Mouse (Mus musculus) liver, adult 2 months (tissue): ENCODE data around the gene Fgfbp3. TPM values are rescaled to one million over a fixed set of nuclear protein-coding genes. Genes with fewer than 3 reads are reported as not detected.
"Not testable (repeated sequence)": the region's sequence is repeated elsewhere in the genome, so short reads cannot be mapped to it uniquely, and the experiment has no call there.

Source experiments
- DNase-seq: peaks from one replicate; pipeline ENCODE4 v3.0.0-alpha.2; 2011; ENCODE audit warnings: low read depth, low spot score; ENCODE audit errors: extremely low read depth
- H3K27ac ChIP-seq: fragments of 200-500 bp; replicated peaks from 2 replicates; pipeline ENCODE4 v1.5.1; 2012; ENCODE audit warnings: low read depth, mild to moderate bottlenecking, control low read depth, inconsistent platforms, low read length; ENCODE audit not compliant: insufficient read depth
- H3K27me3 ChIP-seq: fragments of 200-500 bp; 2 replicates; pipeline ENCODE4 v1.6.1; 2012; ENCODE audit warnings: mild to moderate bottlenecking, moderate library complexity, low read length, inconsistent platforms; ENCODE audit not compliant: control insufficient read depth, insufficient read depth
- H3K36me3 ChIP-seq: fragments of 200-500 bp; 2 replicates; pipeline ENCODE4 v1.6.1; 2012; ENCODE audit warnings: low read length, inconsistent platforms; ENCODE audit not compliant: control insufficient read depth, insufficient read depth
- H3K4me1 ChIP-seq: fragments of 200-500 bp; 2 replicates; pipeline ENCODE4 v1.6.1; 2011; ENCODE audit warnings: low read length; ENCODE audit not compliant: control insufficient read depth, insufficient read depth
- H3K4me3 ChIP-seq: fragments of 200-500 bp; 2 replicates; pipeline ENCODE4 v1.5.1; 2011; ENCODE audit warnings: low read depth, mild to moderate bottlenecking, control low read depth, low read length, moderate library complexity; ENCODE audit not compliant: insufficient read depth
- H3K79me2 ChIP-seq: fragments of 200-500 bp; 2 replicates; pipeline ENCODE4 v1.6.1; 2012; ENCODE audit warnings: inconsistent platforms, mild to moderate bottlenecking, low read length, moderate library complexity; ENCODE audit not compliant: control insufficient read depth, insufficient read depth
- H3K9ac ChIP-seq: fragments of 200-500 bp; 2 replicates; pipeline ENCODE4 v1.6.1; 2012; ENCODE audit warnings: low read depth, mild to moderate bottlenecking, control low read depth, inconsistent platforms, low read length
- CTCF ChIP-seq: fragments of 200-500 bp; IDR thresholded peaks from 2 replicates; pipeline ENCODE4 v1.5.1; 2011; ENCODE audit warnings: low read depth, low read length, control low read depth
- POLR2A ChIP-seq: fragments of 200-500 bp; IDR thresholded peaks from 2 replicates; pipeline ENCODE4 v1.6.1; 2011; ENCODE audit warnings: low read length, control low read depth; ENCODE audit not compliant: insufficient read depth; ENCODE audit errors: extremely low read depth
- WGBS: fragments of 180-500 bp; shearing (Covaris S2); methylation state at CpG from one replicate; pipeline ENCODE4 v1.1.7; 2018; 5-methylcytosine and 5-hydroxymethylcytosine counted together
- polyA plus RNA-seq: library from polyadenylated mRNA; depleted of rRNA; stranded (reverse); fragments of >200 nt; gene quantifications from 2 replicates; pipeline ENCODE4 v1.2.3, GENCODE M21; 2012; rRNA removed
- total RNA-seq: library from RNA; depleted of rRNA; stranded (reverse); fragments of >200 nt; gene quantifications from 2 replicates; pipeline ENCODE4 v1.2.3, GENCODE M21; 2014; rRNA removed

Gene Fgfbp3
- 0.09 and 0.34 TPM in 2 replicates for total RNA-seq
- 0.56 and 0.91 TPM in 2 replicates for polyA plus RNA-seq

DNA sequence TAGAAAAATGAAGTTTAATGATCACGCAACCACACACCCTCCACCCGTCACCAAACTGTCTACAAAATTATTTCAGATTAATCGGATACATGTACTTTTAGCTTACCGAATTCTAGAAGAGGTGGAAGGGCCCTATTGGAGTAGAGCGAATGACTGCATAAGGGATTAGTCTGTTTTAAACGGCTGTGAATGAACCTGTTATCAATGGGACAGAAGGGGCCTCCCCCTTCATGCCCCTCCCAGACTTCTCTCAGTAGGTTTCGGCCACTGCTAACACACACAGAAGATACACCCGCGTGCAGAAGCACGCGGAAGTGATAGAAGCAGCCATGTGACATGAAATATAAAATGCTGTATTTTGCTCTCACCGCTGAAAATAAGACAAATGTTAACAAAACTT is at the start of gene Fgfbp3:
Fgfbp3 (minus strand) TSS at position 150 of the 400 bp plus-strand sequence.
- DNase-seq = no peak
- H3K27ac ChIP-seq = no peak within 1 kb of the TSS; the same call in 1 of the 2 replicates
- H3K36me3 ChIP-seq = no peaks in the 10 kb centered on the region
- H3K4me3 ChIP-seq = peak within 1 kb of the TSS; percentile 76
- peak within 1 kb of the TSS; percentile 77 for H3K9ac ChIP-seq
- H3K4me1 ChIP-seq = no peaks in the 10 kb centered on the region
- H3K27me3 ChIP-seq = no peaks in the 10 kb centered on the region
- no peaks in the 10 kb centered on the region for H3K79me2 ChIP-seq
- 40% methylated on average over 12 of the region's 12 CpGs for WGBS
- TF ChIP-seq CTCF = no peak
- TF ChIP-seq POLR2A = no peak

DNA sequence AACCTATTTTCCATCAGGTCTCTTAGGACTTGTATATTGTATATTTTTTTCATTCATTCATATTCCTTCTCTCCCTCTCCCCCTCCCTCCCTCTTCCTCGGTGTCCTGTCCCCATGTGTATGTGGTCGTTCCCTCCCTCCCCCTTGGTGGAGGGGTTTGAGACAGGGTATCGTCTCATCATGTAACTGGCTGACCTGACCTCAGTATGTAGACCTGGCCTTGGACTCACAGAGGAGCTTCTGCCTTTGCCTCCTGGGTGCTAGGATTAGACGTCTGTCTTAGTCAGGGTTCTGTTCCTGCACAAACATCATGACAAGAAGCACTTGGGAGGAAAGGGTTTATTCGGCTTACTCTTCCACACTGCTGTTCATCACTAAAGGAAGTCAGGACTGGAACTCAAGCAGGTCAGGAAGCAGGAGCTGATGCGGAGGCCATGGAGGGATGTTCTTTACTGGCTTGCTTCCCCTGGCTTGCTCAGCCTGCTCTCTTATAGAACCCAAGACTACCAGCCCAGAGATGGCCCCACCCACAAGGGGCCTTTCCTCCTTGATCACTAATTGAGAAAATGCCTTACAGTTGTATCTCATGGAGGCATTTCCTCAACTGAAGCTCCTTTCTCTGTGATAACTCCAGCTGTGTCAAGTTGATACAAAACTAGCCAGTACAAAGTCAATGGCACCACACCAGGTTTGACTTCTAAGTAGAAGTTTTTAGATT is 43.3 kb upstream of the Fgfbp3 start:
- peaks cover 44% of the 10 kb centered on the region for H3K36me3 ChIP-seq
- H3K4me1 ChIP-seq, H3K4me3 ChIP-seq, DNase-seq, H3K27ac ChIP-seq, H3K27me3 ChIP-seq, H3K9ac ChIP-seq, H3K79me2 ChIP-seq: not testable (repeated sequence)
- WGBS = 89% methylated on average over 6 of the region's 6 CpGs

DNA sequence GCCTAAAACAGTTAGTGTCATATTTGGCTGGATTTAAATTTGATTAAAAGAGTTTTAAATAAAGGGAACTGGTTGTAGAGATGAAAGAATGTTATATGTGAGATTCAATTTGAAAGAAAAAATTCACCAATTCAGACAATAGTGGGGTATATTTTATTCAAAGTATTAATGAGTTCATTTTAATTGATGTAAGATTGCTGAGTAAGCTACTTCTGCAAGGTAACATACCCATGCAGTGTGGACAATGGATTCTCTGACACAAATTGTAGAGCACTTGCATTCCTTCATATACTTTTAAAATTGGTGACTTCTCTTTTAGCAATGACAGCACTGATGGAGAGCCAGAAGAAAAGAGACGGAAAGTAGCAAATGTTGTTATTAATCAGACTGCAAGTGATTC is 41.9 kb upstream of the Fgfbp3 start:
- WGBS = 98% methylated on average over 1 of the region's 1 CpGs
- Histone ChIP-seq H3K9ac (no peak overlapping the region), H3K36me3 (peaks cover 39% of the 10 kb centered on the region), H3K4me3 (no peak overlapping the region), H3K27me3 (no peaks in the 10 kb centered on the region), H3K4me1 (no peaks in the 10 kb centered on the region), H3K79me2 (no peaks in the 10 kb centered on the region), H3K27ac (no peak overlapping the region)
- DNase-seq = no peak
- no peak for TF ChIP-seq POLR2A
- TF ChIP-seq CTCF = no peak

DNA sequence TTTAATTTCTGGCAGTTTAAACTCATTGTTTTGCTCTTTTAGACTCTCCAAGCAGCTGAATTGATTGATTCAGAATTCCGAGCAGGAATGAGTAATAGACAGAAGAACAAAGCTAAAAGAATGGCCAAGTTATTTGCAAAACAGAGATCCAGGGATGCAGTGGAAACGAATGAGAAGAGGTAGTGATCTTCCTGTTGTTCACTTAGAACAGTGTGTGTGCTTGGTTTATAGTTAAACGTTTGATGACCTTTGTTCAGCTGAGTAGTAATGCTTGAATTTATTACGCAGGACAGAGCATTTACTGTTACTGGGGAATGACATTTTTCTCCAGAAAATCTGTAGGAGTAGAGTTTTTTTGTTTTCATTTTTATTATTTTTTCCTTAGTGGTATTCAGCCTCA is 38.9 kb upstream of the Fgfbp3 start:
- no peaks in the 10 kb centered on the region for H3K27me3 ChIP-seq
- DNase-seq = no peak
- TF ChIP-seq POLR2A (no peak), CTCF (no peak)
- H3K4me3 ChIP-seq = no peak overlapping the region
- no peak overlapping the region for H3K9ac ChIP-seq
- WGBS = 61% methylated on average over 4 of the region's 4 CpGs
- H3K79me2 ChIP-seq = no peaks in the 10 kb centered on the region
- H3K36me3 ChIP-seq = peaks cover 26% of the 10 kb centered on the region
- no peaks in the 10 kb centered on the region for H3K4me1 ChIP-seq
- no peak overlapping the region for H3K27ac ChIP-seq

DNA sequence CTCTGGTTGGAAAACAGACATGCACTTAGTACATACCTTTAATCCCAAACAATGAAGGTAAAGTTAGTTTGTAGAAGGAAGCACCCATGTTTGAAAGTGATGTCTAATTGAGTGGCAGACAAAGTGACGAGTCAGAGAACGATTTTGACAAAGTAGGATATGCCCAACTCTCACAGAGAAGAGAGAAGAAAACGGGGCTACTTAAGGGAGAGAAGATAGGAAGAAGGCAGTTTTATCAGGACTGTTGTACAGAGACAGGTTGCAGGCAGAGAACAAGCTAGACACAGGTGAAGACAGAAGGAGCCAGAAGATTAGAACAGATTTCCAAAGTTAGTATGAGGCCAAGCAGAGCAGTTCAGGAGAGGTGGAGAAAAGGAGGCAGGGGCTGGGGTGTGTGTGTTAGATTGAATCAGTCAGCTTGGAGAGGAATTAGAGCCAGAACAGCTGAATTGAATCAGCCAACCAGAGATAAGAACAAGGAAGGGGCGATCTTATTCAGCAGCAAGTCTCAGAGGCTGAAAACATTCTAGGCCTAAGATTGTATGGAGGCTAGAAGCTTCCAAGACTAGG is 34.3 kb upstream of the Fgfbp3 start:
- H3K27me3 ChIP-seq = no peaks in the 10 kb centered on the region
- H3K4me1 ChIP-seq = no peaks in the 10 kb centered on the region
- peaks cover 16% of the 10 kb centered on the region for H3K36me3 ChIP-seq
- no peak overlapping the region for H3K9ac ChIP-seq
- DNase-seq = no peak
- no peak overlapping the region for H3K4me3 ChIP-seq
- no peak overlapping the region for H3K27ac ChIP-seq
- 83% methylated on average over 4 of the region's 4 CpGs for WGBS
- no peaks in the 10 kb centered on the region; the same call in 1 of the 2 replicates for H3K79me2 ChIP-seq
- TF ChIP-seq POLR2A (no peak), CTCF (no peak)

DNA sequence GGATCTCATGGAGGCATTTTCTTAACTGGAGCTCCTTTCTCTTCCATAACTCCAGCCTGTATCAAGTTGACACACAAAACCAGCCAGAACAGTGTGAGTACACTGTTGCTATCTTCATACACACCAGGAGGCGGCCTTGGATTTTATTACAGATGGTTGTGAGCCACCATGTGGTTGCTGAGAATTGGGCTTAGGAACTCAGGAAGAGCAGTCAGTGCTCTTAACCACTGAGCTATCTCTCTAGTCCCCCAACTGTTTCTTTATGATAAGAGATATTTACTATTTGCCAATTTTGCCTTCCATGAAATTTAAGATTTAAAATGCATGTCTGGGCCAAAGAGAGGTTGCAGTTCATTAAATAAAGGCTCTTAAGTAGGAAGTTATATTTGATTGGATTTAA is 20.6 kb upstream of the Fgfbp3 start:
- H3K27me3 ChIP-seq = no peaks in the 10 kb centered on the region
- H3K9ac ChIP-seq = no peak overlapping the region
- no peak for DNase-seq
- no peak overlapping the region for H3K4me3 ChIP-seq
- TF ChIP-seq CTCF (no peak), POLR2A (no peak)
- H3K4me1 ChIP-seq = no peaks in the 10 kb centered on the region
- H3K79me2 ChIP-seq = peaks cover 23% of the 10 kb centered on the region; the same call in 1 of the 2 replicates
- H3K36me3 ChIP-seq = no peaks in the 10 kb centered on the region
- no peak overlapping the region for H3K27ac ChIP-seq
- WGBS = 100% methylated on average over 1 of the region's 1 CpGs
